Mouse (Mus musculus) G1E (cell line): Measurements from ENCODE around the gene Gsx2.

Source experiments
- CTCF ChIP-seq: IDR thresholded peaks from 2 replicates; pipeline ENCODE4 v1.5.1; 2012; ENCODE audit warnings: low read depth, low read length, inconsistent platforms, mixed read lengths
- GATA1 ChIP-seq: IDR thresholded peaks from 2 replicates; pipeline ENCODE4 v1.6.1; 2012; ENCODE audit warnings: borderline replicate concordance, low read length, inconsistent platforms, mixed read lengths
- GATA2 ChIP-seq: IDR thresholded peaks from 2 replicates; pipeline ENCODE4 v1.6.1; 2012; ENCODE audit warnings: low read depth, low read length, inconsistent platforms, borderline replicate concordance
- POLR2AphosphoS5 ChIP-seq: IDR thresholded peaks from 2 replicates; pipeline ENCODE4 v1.6.1; 2012; ENCODE audit warnings: low read depth, low read length, inconsistent platforms; ENCODE audit not compliant: insufficient replicate concordance
- TAL1 ChIP-seq: conservative IDR thresholded peaks from 2 replicates; pipeline ENCODE4 v1.6.1; 2012; ENCODE audit warnings: low read depth, low read length, inconsistent platforms, mixed read lengths

- TF ChIP-seq CTCF (no peak), GATA1 (no peak), TAL1 (no peak), GATA2 (no peak), POLR2AphosphoS5 (no peak)
Observed at GRCm38 (mm10) chr5:75070656-75071375, 4.6 kb upstream of the Gsx2 start.
